In genomic region chr9:110686472-110686871, GRCm38 (mm10) we compare ENCODE assay signal across 26 mouse cellular contexts. TPM values are rescaled to one million over a fixed set of nuclear protein-coding genes. Genes with fewer than 3 reads are reported as not detected.
A peak's percentile ranks its signal among the peaks of the same experiment; 100 is the strongest.
DNase-seq lines count a peak whose midpoint lies in the region; ATAC-seq and TF ChIP-seq lines count a peak whose summit lies in the region.
"Had no signal": no experiment of that assay in that cellular context is flagged by ENCODE, and none has a peak within 500 bp of the region (broad histone marks: within the 10 kb centered on the region; RNA-seq: fewer than 3 reads in every experiment).

No protein-coding gene starts in this region.

- H3K27ac ChIP-seq in heart, embryonic 16.5 days (ENCODE audit: low read length), result peak overlapping the region; percentile 97; the same call in 1 of the 2 replicates
- H3K27ac ChIP-seq in kidney, postnatal 0 days, result peak overlapping the region; percentile 97
- 0 out of 2 replicates have a peak overlapping the region, but pooled peaks have one; percentile 64 for H3K27ac ChIP-seq in macrophage
- H3K27ac ChIP-seq: hindbrain, embryonic 12.5 days; limb, embryonic 10.5 days; liver, embryonic 15.5 days; midbrain, embryonic 15.5 days had no signal

- no peaks in the 10 kb centered on the region for H3K27me3 ChIP-seq in heart, embryonic 16.5 days (ENCODE audit: control insufficient read depth, insufficient read depth, low read length)
- H3K27me3 ChIP-seq in kidney, postnatal 0 days (ENCODE audit: insufficient read depth, low read length), result no peaks in the 10 kb centered on the region
- H3K27me3 ChIP-seq: CH12.LX; hindbrain, embryonic 12.5 days; liver, embryonic 15.5 days; midbrain, embryonic 15.5 days; Patski had no signal

- peaks cover 58% of the 10 kb centered on the region for H3K4me1 ChIP-seq in heart, embryonic 16.5 days (ENCODE audit: control insufficient read depth, insufficient read depth, low read length)
- H3K4me1 ChIP-seq in kidney, postnatal 0 days (replicated peaks; ENCODE audit: insufficient read depth, low read length), result peaks cover 50% of the 10 kb centered on the region

- ATAC-seq in heart, embryonic 16.5 days (replicated peaks; ENCODE audit: extremely low read depth, insufficient read depth, low FRiP score), result no peak
- no peak for ATAC-seq in kidney, postnatal 0 days (replicated peaks; ENCODE audit: low FRiP score, low read depth)
- ATAC-seq: forebrain, embryonic 16.5 days; midbrain, embryonic 15.5 days; Patski had no signal

- no peak overlapping the region for H3K4me3 ChIP-seq in heart, embryonic 16.5 days (ENCODE audit: low read length)
- no peak overlapping the region for H3K4me3 ChIP-seq in kidney, postnatal 0 days (replicated peaks; ENCODE audit: low read depth, low read length)
- H3K4me3 ChIP-seq in macrophage (ENCODE audit: inconsistent target), result no peak overlapping the region
- H3K4me3 ChIP-seq: forebrain, embryonic 10.5 days; hindbrain, embryonic 12.5 days; limb, embryonic 10.5 days; liver, embryonic 15.5 days; midbrain, embryonic 15.5 days had no signal

- 54% methylated on average over 3 of the region's 3 CpGs for WGBS in heart, embryonic 16.5 days
- 52% methylated on average over 3 of the region's 3 CpGs for WGBS in kidney, postnatal 0 days
- 80% methylated on average over 3 of the region's 3 CpGs for WGBS in macrophage (ENCODE audit: missing documents)

- peaks cover 100% of the 10 kb centered on the region for H3K79me2 ChIP-seq in macrophage (ENCODE audit: inconsistent target)

- no peaks in the 10 kb centered on the region for H3K36me3 ChIP-seq in heart, embryonic 16.5 days (ENCODE audit: control insufficient read depth, insufficient read depth)
- no peaks in the 10 kb centered on the region for H3K36me3 ChIP-seq in kidney, postnatal 0 days (ENCODE audit: insufficient read depth, low read length)
- no peaks in the 10 kb centered on the region for H3K36me3 ChIP-seq in macrophage (ENCODE audit: inconsistent target)
- H3K36me3 ChIP-seq: hindbrain, embryonic 12.5 days; liver, embryonic 15.5 days; midbrain, embryonic 15.5 days had no signal

- H3K9me3 ChIP-seq in heart, embryonic 16.5 days (replicated peaks; ENCODE audit: control insufficient read depth, low read length), result no peaks in the 10 kb centered on the region
- no peaks in the 10 kb centered on the region for H3K9me3 ChIP-seq in kidney, postnatal 0 days (replicated peaks; ENCODE audit: low read length)
- H3K9me3 ChIP-seq: forebrain, embryonic 10.5 days; G1E; hindbrain, embryonic 12.5 days; limb, embryonic 10.5 days; liver, embryonic 15.5 days; midbrain, embryonic 15.5 days had no signal

- no peak overlapping the region for H3K4me2 ChIP-seq in heart, embryonic 16.5 days (ENCODE audit: low read depth, low read length)
- no peak overlapping the region for H3K4me2 ChIP-seq in kidney, postnatal 0 days (ENCODE audit: low read length)
- H3K4me2 ChIP-seq: hindbrain, embryonic 12.5 days; liver, embryonic 15.5 days; midbrain, embryonic 15.5 days had no signal

- no peak for DNase-seq in heart, adult 9 months (ENCODE audit: low spot score in 2 of 2)
- DNase-seq in kidney, postnatal 0 days (ENCODE audit: low spot score), result no peak
- no peak for DNase-seq in kidney, adult 9 months
- peak; percentile 50 for DNase-seq in skeletal muscle tissue, adult 2 months (ENCODE audit: low read depth, low spot score)
- DNase-seq in left cerebral cortex, adult 9 months (ENCODE audit: low spot score in 2 of 2), result no peak
- DNase-seq: B cell, adult 2 months; cerebellum, adult 11-12 months; gastrocnemius, postnatal 14 days; heart, adult 18-20 months; heart, postnatal 14 days; liver; lung, postnatal 14 days; spleen, adult 18-20 months; thymus, postnatal 25 days had no signal

- no peak for TF ChIP-seq CTCF in kidney, postnatal 0 days (IDR thresholded peaks at IDR 0.05; ENCODE audit: low read depth)

- no peak overlapping the region; the same call in 1 of the 2 replicates for H3K9ac ChIP-seq in heart, embryonic 16.5 days (ENCODE audit: low read length)
- no peak overlapping the region for H3K9ac ChIP-seq in kidney, postnatal 0 days (ENCODE audit: low read depth, low read length)
- H3K9ac ChIP-seq: liver, embryonic 15.5 days; midbrain, embryonic 15.5 days had no signal

RNA-seq across cellular contexts. Expression of gene Ccdc12, which starts 30.2 kb away (rescaled TPM):
- 139 and 147 TPM in 2 replicates for polyA plus RNA-seq in heart, embryonic 16.5 days (2015; fragmentation: Nextera tagmentation; extraction: Ambion mirVana)
- 153 and 154 TPM in 2 replicates for polyA plus RNA-seq in kidney, postnatal 0 days (2015; fragmentation: Nextera tagmentation; extraction: Ambion mirVana)
- total RNA-seq in macrophage (2018; cell fraction: chromatin; rRNA removed), result 100 to 1,000 TPM in 17 of 26 experiments, 10 to 100 TPM in 9; 46.5 to 229 (median 117) TPM
- 100 to 1,000 TPM; 104 to 201 (median 145) TPM for total RNA-seq in macrophage (2018; cell fraction: cytosol; rRNA removed)
- total RNA-seq in macrophage (2018; cell fraction: nucleus; rRNA removed), result 100 to 1,000 TPM in 17 of 26 experiments, 10 to 100 TPM in 9; 43.2 to 258 (median 124) TPM
- 80.9 to 152 TPM (median 147 TPM) in 3 replicates for polyA plus RNA-seq in macrophage (2018)

RNA-seq across cellular contexts. Expression of gene Nbeal2, which starts 32.5 kb away (rescaled TPM):
- 3.3 and 3.8 TPM in 2 replicates for polyA plus RNA-seq in heart, embryonic 16.5 days (2015; fragmentation: Nextera tagmentation; extraction: Ambion mirVana)
- polyA plus RNA-seq in kidney, postnatal 0 days (2015; fragmentation: Nextera tagmentation; extraction: Ambion mirVana), result 2.9 and 3.9 TPM in 2 replicates
- total RNA-seq in macrophage (2018; cell fraction: chromatin; rRNA removed), result 100 to 1,000 TPM in 12 of 26 experiments, 10 to 100 TPM in 13, 1 to 10 TPM in 1; 6.2 to 170 (median 78.6) TPM
- 10 to 100 TPM in 22 of 26 experiments, 1 to 10 TPM in 4; 7.3 to 21.7 (median 15.4) TPM for total RNA-seq in macrophage (2018; cell fraction: cytosol; rRNA removed)
- total RNA-seq in macrophage (2018; cell fraction: nucleus; rRNA removed), result 10 to 100 TPM in 23 of 26 experiments, 1 to 10 TPM in 3; 6.0 to 71.7 (median 37.9) TPM
- polyA plus RNA-seq in macrophage (2018), result 8.6 to 16.6 TPM (median 14.0 TPM) in 3 replicates

RNA-seq across cellular contexts. Expression of gene Myl3, which starts 55.2 kb away (rescaled TPM):
- 4,391 and 5,295 TPM in 2 replicates for polyA plus RNA-seq in heart, embryonic 16.5 days (2015; fragmentation: Nextera tagmentation; extraction: Ambion mirVana)
- polyA plus RNA-seq in kidney, postnatal 0 days (2015; fragmentation: Nextera tagmentation; extraction: Ambion mirVana), result 1.1 and 1.5 TPM in 2 replicates
- not detected for total RNA-seq in macrophage (2018; cell fraction: chromatin; rRNA removed)
- total RNA-seq in macrophage (2018; cell fraction: cytosol; rRNA removed), result not detected
- total RNA-seq in macrophage (2018; cell fraction: nucleus; rRNA removed), result not detected
- not detected in 3 replicates for polyA plus RNA-seq in macrophage (2018)
- total RNA-seq: CH12.LX; G1E; megakaryocyte-erythroid progenitor cell, adult 5-6 weeks had no signal
- polyA plus RNA-seq: G1E had no signal

Comparison
In these comparisons a context has a peak if more than half of its experiments do, and no peak if none do; other contexts are left out.
1. RNA of gene Myl3, which starts 55.2 kb away (polyA plus RNA-seq): 4,391 to 5,295 TPM in heart, embryonic 16.5 days; 1.1 to 1.5 TPM in kidney, postnatal 0 days and not detected in macrophage; every median in the first group is over 1,000 times any median in the second.
2. Peak in every context shown above with its lines, with median percentiles within 50 percentile points of each other: H3K27ac ChIP-seq.